Mouse (Mus musculus) layer of hippocampus, adult 8-10 months (tissue): ENCODE results near the gene Whrn. TPM values are rescaled to one million over a fixed set of nuclear protein-coding genes. Genes with fewer than 3 reads are reported as not detected.

Source experiments
- DNase-seq, 2 experiments: peaks; one replicate each; pipeline ENCODE4 v3.0.0; 2022; ENCODE audit warnings: low spot score in 2 of 2
- total RNA-seq, 4 experiments: library from RNA; stranded (reverse); gene quantifications; 2 replicates each; pipeline ENCODE4 v1.2.4; 2022

Whrn gene
- total RNA-seq, 4 experiments from 2014 or later: 23.8 to 32.9 (median 28.2) TPM

DNA sequence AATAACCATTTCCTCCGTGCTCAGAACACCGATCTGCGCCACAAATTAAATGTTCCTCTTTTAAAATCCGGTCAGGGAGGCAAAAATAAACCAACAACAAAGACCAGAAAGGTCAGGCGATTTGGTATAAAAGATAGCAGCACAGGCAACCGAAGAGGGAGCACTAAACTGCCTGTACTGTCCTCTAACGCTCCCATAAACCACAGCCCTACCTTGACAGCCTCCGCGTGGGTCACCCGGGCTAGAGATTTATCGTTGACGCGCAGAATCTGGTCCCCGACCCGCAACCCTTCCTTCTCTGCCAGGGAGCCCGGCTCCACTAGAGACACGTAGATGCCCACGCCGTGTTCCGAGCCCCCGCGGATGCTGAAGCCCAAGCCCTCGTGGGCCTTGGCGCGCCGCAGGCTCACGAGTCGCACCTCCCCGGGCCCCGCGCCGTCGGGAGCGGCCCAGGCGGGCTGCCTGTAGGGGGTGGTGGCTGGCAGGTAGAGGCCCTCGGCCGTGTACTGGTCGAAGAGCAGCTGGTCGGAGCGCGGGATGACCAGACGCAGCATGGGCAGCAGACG is 1.3 kb downstream of the Whrn start:
- peak in 1 of 2 experiments; percentile 13 for DNase-seq

DNA sequence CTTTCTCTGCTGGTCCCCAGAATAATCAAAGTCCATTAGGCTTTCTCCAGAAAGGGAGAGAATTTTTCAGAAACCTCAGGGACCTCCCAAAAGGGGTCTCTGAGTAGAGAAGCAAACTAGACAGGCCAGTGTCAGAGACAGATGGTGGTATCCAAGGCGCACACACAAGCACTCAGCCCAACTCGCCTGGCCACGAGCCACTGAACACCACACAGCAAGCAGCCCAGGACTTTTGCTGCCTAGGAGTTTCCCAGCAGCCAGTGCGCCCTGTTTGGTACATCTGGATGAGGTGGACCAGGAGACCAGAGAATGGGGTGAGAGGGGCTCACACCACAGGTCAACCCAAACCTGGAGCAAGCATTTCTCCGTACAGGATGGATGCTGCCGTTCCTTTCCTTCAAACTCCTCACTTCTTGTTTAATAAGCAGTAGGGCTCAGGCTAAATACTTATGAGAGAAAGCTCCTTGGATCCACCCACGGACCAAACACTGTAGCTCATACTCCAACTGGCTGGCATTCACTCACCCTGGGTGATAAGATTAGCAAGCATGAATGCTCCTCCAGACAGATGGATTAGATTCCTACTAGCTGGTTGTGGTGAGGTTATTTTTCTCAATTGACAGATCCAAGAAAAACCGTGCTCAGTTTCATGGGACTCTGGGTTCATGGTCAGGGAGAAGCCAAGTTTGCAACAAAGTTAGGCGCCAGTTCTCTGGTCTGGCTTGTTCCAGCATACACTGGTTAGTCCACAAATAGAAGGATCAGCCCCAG is 2.3 kb downstream of the Whrn start:
- peak; percentile 23 to 33 for DNase-seq

GRCm38 (mm10) chr4:63491521-63491920 is 4.3 kb downstream of the Whrn start:
- DNase-seq: no peak

DNA sequence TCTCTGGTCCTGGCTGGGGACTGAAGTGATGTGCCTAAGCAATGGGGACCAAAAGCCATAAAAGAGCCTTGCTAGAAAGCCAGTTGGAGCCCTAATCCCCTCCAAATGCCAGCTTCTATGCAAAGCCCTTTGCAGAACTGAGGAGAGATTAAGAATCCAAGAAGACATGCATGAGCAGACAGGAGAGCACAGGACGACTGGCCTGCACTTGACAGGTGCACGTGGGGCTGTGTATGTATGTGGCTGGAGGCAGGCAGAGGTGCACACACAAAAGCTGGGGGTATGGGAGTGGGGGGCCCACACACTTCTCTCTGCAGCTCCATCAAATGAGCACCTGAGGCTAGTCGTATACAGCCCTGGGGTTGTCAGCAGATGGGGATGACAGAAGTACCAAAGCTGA is 5.6 kb downstream of the Whrn start:
- DNase-seq: no peak

DNA sequence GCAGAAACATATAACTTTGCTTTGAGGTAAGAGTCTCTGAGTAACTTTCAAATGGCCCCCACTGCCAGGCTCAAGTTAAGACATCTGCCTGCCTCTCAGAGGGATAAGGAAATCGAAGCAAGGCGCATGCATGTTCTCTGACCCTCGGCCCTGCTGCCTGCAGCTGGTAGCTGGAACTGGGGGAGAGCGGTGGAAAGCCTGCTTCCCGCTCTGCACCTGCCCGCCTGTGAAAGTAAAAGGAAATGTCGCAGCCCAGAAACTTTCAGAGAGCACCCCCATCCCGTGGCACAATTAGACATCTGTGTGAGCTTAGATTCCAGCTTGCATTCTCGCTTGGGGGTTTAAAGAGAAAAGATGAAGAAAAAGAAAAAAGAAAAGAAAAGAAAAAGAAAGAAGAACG is 6.1 kb downstream of the Whrn start:
- DNase-seq: no peak

- DNase-seq: no peak
These were observed 7.9 kb downstream of the Whrn start for GRCm38 (mm10) chr4:63487916-63488315.

DNA sequence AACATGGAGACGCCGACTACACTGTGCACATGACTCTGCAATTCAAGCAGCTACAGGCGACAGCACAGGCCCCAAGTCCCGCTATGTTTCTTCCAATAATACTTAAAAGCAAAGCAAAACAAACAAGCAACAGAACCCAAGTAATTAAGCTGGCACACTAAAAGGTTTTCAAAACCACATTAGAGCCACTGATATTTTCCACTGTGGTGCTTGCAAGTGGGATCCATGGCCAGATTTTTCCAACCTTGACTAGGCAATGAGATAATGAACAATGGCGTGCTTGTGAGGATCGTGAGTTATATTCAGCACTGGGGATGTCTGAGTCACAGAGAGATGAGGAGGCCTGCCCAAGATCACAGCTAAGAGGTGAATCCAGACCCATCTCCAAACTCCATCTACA is 8.5 kb downstream of the Whrn start:
- no peak for DNase-seq

DNA sequence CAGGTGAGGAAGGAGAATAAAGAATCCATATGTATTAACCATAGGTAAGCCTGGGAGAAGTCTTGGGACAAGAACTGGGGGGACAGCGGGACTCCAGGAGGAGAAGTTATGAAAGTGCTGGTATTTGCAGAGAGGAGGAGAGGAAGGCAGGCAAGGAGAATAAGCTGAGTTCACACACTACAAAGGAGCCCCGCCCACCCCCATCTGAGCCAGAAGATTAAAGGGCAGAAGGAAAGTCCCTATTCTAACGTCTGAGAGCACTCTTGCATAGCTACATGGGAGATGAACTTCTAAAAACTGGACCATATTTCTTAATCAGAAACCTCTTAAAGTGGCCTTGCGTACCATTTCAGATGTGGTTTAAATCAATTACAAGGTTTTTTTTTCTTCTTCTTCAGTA is 9.3 kb downstream of the Whrn start:
- no peak for DNase-seq

DNA sequence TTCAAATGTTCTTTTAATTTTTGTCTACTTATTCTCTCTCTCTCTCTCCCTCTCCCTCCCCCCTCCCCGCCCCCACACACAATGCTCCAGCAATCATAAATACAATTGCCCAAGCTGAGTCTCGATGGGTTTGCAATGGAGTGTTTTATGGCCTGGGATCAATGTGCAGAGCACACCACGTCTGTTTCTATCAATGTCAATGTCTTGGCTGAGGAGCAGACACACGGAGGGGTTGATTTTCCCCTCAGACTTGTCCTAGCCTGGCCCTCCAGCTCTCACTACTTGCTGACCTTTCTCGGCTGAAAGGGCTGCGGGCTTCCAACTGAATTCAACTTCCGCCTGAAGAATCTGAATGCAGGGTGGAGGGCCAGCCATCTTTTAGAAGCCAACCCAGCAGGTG is 12.1 kb downstream of the Whrn start:
- DNase-seq: no peak

GRCm38 (mm10) chr4:63480845-63481167 is 15.0 kb downstream of the Whrn start:
- DNase-seq: no peak

DNA sequence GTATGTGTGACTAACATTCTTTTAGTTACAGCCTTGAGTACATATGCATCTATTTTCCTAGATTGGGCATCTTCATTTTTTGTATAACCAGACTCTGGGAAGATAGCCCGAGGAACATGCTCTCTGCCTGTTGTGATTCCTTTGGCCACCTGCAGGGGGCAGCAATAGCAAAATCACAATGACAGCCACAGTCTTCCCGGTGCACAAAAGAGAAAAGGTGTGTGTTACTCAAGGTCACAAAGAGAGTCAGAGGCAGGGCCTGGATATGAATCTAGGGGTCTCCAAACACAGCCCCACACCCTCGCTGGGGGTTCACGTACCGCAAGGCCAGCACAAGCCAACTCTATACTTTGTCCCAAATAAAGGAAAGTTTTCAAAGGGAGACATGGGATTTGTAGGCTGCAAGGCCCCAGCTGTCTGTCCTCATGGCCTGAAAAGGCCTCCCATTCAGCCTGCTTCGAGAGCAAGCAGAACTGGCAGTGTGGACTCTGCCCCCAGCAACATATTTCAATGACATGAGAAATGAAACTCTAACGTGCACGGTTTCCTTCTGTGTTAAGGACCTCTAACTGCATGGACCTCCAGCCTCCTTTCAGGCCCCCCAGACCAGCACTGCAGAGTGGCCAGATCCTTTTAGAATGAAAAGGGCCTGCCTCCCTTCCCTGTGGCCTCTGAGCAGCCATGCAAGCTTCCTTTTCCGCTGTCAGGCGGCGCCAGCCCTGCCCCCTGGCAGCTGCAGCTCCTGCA is 15.5 kb downstream of the Whrn start:
- peak in 1 of 2 experiments; percentile 49 for DNase-seq

GRCm38 (mm10) chr4:63478036-63478435 is 17.8 kb downstream of the Whrn start:
- DNase-seq: no peak

- no peak for DNase-seq
These were observed 18.9 kb downstream of the Whrn start for GRCm38 (mm10) chr4:63476891-63477290.

DNA sequence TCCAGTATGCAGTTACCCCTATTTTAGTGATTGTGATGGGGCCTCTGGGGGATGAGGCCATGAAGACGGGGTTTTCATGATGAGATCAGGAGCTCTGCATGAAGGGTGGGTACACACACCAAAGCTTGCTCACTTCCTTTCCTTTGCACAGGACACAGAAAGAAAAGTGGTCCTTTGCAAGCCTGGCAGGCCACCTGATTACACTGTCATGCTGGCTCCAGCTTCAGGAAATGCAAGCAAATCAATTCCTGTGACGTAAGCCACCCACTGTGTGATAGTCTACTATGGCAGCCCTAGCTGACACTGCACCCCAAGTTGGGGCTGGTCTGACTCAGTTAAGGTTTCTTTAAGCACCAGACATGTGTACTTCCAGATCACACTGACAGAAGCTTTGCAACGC is 20.6 kb downstream of the Whrn start:
- DNase-seq: no peak

- DNase-seq: no peak
These were observed 21.4 kb downstream of the Whrn start for GRCm38 (mm10) chr4:63474439-63474838.

DNA sequence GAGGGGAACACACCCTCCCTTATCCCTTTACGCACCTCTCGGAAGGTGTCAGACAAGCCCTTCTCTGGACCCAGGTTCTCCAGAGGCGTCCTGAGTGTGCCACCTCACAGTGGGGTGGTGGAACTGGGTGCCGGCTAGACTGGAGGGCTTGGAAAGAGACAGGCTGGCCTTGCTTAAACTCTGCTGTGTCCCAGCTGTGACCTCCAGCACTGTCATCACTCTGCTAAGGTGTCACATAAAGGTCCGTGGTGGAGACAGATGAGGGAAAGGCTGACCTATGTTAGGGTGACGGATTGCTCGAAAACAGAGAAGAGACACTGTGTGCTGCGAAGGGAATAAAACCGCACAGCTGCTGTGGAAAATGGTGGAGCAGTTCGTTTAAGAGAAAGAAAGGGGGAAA is 28.5 kb downstream of the Whrn start:
- no peak for DNase-seq

DNA sequence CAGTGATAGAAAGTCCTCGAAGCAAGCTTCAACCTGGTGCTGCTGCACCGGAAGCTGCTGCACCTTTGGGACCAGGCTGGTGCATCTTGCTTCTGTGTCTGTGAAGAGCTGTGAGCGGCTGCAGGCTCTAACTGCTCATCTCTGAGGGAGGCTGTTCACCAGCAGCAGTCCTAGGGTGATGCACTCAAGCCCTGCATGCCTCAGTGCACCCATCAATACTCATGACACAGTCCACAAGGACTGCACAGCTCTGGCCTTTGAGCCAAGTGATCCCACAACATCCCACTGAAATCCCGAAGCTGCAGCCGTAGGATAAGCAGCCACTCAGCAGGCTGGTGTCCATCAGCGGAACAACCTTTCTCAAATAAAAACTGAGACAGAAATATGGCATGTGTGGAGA is 29.6 kb downstream of the Whrn start:
- no peak for DNase-seq

DNA sequence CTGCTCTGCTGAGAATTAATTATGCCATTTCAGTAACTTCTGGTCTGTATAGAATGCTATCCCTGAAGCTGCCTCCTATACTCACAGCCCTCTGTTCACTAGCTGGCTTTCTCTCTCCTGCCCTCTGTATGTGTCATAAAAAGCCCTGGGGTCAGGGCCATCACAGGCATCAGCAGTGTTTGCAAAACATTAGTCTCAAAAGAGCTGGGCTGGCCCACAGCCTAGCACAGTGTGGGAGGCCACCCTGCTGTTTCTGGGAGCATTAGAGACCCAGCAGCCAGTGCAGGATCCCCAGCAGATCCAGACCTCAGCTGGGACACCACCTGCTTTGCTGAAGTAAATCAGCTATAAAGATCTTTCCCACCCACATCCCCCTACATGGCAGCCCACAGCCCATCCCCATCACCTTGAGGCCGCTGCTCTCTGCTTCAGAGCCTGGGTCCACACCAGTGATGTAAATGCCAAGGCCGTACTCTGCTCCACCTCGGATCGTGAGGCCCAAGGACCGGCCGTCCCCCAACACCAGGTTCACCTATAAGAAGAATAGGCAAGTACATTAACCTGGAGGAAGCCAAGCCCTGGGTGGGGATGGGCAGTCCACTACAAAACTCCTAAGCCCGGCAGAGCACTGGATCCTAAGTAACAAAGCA is 34.8 kb downstream of the Whrn start:
- peak; percentile 18 to 21 for DNase-seq

DNA sequence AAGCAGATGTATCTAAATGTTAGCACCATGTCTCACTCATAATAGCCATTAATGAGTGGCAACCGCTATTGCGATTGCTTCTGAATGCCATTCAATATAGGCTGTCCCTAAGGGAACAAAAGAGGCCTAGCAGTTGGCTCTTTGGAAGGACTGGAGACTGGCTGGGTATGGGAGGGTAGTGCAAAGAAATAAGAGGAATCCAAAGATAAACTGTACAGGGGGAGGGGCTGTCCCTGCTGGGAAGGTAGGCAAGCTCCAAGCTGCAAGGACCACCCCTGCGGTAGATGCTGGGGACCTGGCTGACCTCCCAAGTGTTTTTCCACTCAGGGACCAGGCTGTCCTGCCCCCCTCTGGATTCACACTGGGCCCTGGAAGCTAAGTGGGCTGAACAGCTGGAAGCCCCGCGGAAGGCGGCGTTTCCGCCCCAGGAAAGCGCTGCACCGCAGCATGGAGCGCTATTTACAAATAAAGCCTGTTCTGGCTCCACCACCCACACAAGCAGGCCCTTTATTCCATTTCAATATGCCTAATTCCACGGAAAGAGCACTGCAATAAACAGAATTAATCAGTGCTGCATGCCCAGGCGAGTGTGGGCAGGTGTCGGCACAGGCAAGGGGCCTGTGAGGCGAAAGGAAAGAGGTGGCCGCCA is 36.5 kb downstream of the Whrn start:
- peak in 1 of 2 experiments; percentile 17 for DNase-seq

GRCm38 (mm10) chr4:63456547-63456946 is 39.2 kb downstream of the Whrn start:
- no peak for DNase-seq

GRCm38 (mm10) chr4:63453939-63454513 is 41.8 kb downstream of the Whrn start:
- DNase-seq: no peak
